Mouse (Mus musculus): ENCODE measurements around the gene Gigyf1. TPM values are rescaled to one million over a fixed set of nuclear protein-coding genes. Genes with fewer than 3 reads are reported as not detected.

The Gigyf1 gene
- 6.7 and 12.5 TPM in 2 replicates for total RNA-seq (2017)

DNA sequence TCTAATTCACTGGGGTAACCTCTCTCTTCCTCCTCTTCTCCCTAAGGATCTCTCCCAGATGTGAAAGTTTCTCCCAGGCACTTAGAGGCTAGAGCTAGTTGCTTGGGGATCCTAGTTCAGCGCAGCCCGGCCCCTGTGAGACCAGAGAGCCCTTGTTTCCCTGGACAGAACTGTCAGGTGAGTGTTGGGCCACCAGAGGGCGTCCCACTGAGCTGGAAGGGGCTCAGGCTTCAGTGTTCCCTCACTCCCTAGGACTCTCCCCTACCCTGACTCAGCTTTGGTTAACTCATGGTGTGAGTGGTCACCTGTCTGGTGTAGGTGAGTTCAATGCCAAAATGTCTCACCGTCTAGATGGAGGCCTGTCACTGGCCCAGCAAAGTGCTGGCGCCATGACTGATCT is at the start of gene Gigyf1:
Gene Gigyf1 (plus strand): TSS at position 113 of the 400 bp plus-strand sequence.
- ATAC-seq (replicated peaks; ENCODE audit: low read depth, poor library complexity, severe bottlenecking) = peak; percentile 63

DNA sequence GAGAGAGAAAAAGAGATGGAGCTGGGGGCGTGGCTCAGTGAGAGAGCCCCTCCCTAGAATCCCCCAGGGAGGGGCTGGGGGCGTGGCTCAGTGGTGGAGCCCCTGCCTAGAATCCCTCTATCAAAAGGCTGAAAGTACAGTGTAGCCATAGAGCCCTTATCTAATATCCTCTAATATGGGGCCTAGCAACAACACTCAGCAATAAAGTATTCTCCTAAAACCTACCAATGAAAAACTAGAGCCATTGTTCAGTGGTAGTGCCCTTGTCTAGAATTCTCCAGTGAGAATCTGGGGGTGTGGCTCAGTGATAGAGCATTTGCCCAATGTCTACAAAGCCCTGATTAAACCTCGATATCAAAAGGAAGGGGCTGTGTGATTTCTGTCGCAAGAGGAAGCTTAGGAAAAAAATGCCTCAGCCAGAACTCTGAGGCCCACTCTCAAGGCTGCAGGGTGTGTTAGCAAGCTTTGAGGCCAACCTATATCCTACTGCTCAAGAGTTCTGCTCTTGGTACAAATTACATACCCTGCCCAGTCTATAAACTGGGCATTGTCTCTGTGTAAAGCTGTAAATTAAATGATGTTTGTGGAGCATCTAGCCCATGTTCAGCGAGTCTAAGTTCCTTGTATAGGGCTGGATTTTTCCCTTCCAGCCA is 46.0 kb upstream of the Gigyf1 start:
- peak; percentile 73 for ATAC-seq (replicated peaks; ENCODE audit: low read depth, poor library complexity, severe bottlenecking)

DNA sequence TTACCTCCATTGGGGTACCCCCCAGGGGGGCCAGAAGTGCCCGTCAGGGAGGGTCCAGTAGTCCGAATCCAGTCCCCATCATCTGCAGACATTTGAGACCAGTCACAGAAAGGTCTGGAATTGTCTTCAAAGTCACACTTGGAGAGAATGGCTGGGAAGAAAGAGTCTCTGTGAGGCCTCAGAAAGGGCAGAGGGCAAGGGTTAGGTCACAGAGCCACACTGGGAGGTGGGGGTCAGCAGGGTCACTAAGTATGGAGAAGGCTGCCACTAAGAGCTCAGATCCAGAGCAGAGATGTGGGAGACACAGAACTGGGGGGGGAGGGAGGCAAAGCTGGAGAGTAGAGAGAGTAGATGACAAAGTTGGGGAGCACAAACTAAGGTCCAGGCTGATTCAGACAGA is 44.0 kb upstream of the Gigyf1 start:
- no peak for ATAC-seq (replicated peaks; ENCODE audit: low read depth, poor library complexity, severe bottlenecking)

DNA sequence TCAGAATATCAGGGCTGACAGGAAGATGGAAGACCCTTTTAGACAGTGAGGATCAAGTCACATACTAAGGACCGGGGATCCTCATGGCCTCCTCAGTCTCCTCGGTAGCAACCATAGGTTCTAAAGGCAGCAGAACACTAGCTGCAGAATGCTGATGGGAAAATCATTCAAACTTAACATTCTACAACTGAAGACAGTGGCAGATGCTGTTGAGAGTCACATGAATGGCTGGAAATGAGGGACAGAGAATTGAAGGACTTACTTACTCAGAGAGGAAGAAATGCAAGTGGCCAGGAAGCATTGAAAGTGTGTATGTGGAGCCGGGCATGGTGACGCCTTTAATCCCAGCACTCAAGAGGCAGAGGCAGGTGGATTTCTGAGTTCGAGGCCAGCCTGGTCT is 41.4 kb upstream of the Gigyf1 start, which contains the start of gene Zan:
Gene Zan (minus strand): TSS at position 101 of the 400 bp plus-strand sequence.
- no peak for ATAC-seq (replicated peaks; ENCODE audit: low read depth, poor library complexity, severe bottlenecking)

DNA sequence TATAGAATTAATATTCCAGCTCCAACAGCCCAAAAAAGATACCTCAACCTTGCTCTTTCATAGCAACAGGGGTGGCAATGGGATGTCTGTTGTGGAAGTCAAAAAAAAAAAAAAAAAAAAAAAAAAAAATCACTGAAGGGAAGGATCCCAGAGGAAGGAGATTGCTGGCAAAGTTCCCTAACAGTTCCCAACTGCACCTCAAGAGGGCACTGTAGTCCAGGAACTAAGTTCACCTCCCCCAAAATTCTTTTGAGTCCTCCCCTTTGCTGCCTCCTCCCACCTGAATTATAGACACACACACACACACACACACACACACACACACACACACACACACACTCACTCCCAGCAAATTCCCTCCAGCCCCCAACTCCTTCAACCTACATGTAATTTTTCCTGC is 37.2 kb upstream of the Gigyf1 start:
- peak; percentile 72 for ATAC-seq (replicated peaks; ENCODE audit: low read depth, poor library complexity, severe bottlenecking)

DNA sequence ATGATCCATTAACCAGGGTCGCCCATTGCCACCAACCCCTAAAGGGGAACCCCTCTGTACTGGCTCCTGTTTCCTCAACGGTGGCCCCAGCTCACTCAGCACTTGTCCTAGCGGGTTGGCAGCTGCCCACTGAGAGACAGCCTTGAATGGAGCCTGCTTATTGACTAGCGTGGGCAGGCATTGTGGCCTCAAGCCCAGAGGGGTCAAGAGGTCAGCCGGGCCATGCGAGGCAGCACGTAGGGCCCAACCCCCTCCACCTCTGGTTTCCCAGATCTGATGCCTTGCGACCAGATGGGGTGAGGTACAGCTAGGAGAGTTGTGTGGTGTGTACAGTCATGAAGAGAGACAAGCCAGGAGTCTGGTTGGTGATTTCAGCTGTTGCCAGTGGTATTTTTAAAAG is 36.5 kb upstream of the Gigyf1 start:
- no peak for ATAC-seq (replicated peaks; ENCODE audit: low read depth, poor library complexity, severe bottlenecking)

DNA sequence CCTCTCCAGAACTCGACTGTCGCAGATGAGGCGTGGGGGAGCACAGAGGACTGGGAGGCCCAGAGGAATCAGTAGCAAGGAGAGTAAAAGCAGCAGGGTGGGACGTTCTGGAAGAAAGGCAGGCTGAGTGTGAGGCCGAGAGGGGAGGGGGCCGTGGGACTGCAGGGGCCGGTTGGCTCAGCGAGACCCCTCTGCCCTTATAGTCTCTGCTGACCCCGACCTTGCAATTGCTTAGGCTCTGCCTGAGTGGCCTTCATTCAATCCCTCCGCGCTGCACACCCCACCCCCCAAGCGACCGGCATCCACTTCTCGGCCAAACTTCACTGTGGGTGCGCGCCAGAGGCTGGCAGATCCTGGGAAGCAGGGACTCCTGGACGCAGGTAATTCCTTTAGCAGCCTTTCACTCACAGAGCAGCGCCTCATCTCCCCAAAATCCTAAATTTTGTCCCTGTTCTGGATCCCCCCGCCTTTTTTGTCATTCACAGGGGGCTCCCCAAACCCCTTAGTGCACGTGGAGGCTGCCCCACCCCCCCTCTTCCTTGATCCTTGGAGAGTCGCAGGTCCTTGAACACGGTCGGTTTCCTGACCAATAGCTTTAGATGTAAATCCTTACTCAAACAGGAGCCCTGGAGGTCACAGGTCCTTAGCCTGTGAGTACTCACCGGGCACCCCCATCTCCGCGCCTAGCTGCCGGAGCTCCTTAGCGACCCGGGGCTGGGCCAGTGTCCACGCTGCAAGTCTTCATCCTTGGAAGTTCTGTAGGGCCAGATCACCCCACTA is 33.1 kb upstream of the Gigyf1 start:
- no peak for ATAC-seq (replicated peaks; ENCODE audit: low read depth, poor library complexity, severe bottlenecking)

DNA sequence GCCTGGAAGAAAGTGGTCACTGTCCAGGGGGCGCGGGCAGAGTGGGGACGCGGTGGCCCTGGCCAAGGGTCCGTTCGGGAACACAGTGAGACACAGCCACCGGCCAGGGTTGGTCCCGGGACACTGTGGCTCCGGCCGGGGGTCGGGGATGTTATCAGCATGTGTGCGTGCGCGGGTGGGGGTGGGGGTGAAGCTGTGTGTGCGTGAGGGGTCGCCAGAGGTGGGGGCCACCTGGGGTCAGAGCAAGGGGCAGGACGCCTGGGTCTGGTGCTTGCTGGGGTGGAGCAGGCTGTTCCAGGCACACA is 32.5 kb upstream of the Gigyf1 start:
- no peak for ATAC-seq (replicated peaks; ENCODE audit: low read depth, poor library complexity, severe bottlenecking)

DNA sequence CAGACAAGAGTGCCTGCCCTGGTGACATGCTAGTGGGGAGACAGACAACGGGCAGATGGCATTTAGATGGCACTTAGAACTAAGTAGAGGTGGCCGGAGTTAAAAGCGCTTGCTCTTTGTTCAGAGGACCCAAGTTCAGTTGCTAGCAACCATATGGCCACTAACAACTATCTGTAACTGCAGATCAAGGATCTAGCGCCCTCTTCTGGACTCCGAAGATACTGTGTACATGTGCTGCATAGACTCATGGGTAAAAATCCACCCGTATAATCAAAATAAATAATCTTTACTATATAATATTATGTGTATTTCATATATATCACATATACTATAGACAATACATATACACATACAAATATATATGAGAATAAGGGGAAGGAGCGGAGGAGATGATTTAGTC is 30.7 kb upstream of the Gigyf1 start:
- no peak for ATAC-seq (replicated peaks; ENCODE audit: low read depth, poor library complexity, severe bottlenecking)

DNA sequence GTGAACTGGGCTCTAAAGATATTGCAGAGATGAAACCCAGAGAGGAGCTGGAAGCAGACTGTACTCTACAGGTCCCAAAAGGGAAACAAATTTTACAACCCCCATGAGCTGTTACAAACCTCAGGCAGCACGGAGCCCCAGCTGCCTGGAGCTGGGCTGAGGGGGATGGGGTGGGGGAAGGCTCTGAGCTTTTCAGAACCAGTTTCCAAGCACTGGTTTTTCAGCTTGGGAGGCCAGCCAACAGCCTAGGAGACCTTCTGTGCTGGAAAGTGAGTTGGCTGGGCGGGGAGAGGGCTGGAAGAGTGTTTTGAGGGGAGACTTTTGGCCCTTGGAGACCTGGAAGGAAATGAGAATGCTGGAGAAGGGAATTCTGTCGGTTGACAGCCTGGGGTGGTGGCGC is 26.8 kb upstream of the Gigyf1 start:
- no peak for ATAC-seq (replicated peaks; ENCODE audit: low read depth, poor library complexity, severe bottlenecking)

DNA sequence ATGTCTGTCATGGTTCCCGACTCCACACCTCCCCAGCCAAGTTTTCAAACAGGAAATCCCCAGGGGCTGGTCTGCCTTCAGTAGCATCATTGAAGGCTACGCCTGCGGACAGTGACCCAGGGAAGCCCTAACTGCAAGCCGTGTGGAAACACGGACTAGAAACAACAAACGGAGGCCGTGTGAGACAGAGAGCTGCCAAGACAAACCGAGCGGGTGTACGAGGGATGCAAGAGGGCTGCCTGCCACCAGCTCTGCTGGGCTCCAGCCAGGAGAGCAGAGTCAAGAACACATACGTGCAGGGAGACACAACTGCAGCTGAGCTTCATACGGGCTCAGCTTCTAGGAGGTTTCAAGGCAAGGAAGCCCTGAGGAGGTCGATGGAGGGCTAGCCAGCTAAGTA is 24.5 kb upstream of the Gigyf1 start:
- no peak for ATAC-seq (replicated peaks; ENCODE audit: low read depth, poor library complexity, severe bottlenecking)

DNA sequence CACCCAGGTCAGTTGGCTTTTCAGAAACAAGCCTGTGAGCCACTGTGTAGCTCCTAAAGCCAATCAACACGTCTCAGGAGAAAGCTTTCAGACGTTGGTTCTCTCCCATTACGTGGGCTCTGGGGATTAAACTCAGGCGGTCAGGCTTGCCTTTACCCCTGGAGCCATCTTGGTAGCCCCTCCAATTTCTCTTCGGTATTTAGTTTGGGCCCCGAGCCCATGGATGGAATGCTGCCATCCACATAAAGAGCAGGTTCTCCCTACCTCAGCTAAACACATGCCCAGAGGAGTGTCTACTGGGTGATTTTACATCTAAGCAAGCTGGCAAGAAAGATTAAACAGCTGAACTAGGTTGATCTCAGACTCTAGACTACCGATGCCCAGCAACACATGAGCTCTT is 18.2 kb upstream of the Gigyf1 start:
- ATAC-seq (replicated peaks; ENCODE audit: low read depth, poor library complexity, severe bottlenecking) = no peak

DNA sequence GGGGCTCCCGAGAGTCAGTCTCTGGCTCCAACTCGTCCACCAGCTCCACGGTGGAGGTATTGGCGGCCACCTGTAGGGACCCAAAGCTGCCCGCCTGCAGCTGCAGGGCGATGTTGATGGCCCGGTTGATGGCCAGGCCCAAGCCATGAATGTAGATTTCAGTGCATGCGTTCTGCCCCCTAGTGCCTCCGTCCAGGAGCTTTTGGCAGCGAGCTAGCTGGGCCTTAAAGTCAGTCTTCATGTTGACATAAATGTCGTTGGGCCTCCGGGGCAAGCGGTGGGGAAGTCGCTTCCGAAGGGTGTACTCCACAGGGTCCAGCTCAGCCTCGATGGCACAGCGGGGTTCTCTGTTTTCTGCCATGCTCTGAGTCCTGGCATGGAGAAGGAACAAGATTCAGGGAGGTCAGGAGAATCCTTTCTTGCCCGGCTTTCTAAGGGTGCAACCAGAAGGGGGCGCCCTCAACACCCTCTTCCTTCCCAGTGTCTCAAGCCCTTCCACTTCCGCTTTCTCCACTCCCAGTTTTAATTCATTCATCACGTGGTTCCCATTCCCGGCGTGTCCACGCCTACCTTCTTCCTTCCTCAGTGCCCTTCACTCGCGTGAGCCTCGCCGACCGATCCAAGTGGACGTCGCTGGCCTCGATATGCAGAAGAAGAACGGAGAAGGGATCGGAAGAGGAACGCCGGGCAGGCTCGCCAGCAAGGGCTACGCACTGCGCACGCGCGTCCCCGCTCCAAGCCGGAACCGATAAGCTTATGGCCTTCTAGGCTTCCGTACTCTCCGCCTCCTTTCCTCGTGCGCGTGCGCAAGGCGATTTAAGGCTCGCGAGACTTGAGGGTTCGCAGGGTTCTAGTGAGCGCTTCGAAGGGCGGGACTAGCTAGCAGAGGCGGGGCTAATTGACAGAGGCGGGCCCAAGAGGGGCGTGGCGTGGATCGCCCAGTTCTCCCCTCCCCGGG is 16.4 kb upstream of the Gigyf1 start, which contains the start of gene Pop7:
Gene Pop7 (minus strand): TSS at position 810 of the 958 bp plus-strand sequence.
- ATAC-seq (replicated peaks; ENCODE audit: low read depth, poor library complexity, severe bottlenecking) = peak; percentile 78

DNA sequence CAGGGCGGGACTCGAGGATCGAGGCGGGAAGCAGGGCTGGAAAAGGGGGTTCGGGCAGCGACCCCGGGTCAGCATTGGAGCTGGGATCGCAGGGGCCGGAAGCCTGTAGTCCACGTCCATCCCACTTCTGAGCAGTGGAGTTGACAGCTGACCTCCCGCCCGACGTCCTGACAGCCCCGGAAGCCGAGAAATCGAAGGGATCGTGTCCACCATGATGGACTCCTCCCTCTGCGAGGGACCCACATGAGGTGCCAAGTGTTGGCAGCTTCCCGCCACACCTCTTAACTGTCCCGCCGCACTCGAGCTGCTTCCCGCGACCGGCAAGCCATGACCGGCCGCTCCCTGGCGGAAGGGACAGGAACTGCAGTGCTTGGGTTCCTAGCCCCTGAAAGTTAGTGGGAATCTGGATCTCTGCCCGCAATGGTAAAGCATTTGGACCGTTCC is 15.7 kb upstream of the Gigyf1 start:
- peak; percentile 81 for ATAC-seq (replicated peaks; ENCODE audit: low read depth, poor library complexity, severe bottlenecking)

DNA sequence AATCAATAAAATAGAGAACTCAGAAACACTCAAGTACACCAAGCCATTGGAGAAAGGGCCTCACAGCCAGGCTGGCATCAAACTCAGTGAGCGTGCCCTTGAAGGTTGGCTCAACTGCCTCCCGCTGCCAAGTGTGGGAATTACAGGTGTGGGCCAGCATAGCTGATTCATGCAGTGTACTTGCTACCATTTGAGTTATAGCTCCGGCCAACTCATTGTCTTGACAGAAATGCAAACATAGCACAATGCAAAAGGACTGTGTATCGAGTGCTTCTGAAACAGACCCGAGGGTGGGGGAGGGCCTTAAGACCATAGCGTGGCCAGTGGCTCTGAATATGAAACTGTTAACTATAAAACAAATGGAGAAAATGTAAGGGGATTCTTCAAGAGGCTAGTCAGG is 14.3 kb upstream of the Gigyf1 start:
- ATAC-seq (replicated peaks; ENCODE audit: low read depth, poor library complexity, severe bottlenecking) = no peak

DNA sequence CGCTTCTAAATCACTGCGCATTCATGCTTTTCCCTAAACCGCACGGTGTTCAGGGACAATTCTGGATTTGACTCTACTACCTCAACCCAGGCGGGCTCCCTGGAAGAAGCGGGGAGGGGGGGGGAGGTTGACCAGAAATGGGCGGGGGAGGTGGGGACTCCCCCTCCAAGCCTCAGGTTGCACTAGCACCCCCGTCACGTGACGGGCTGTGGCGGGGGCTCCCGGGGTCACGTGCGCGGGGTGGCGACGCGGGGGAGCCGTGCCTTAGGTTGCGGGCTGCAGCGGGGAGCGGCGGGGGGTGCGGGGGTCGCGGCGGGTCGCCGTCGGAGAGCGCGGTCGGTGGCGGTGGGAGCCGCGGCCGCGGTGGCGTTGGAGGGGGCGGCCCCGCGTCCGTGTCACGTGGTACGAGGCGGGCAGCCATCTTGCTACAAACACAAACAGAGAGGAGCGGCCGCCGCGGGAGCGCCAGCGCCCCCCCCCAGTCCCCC is 8.3 kb upstream of the Gigyf1 start:
- peak; percentile 63; the same call in 1 of the 2 replicates for ATAC-seq (replicated peaks; ENCODE audit: low read depth, poor library complexity, severe bottlenecking)

DNA sequence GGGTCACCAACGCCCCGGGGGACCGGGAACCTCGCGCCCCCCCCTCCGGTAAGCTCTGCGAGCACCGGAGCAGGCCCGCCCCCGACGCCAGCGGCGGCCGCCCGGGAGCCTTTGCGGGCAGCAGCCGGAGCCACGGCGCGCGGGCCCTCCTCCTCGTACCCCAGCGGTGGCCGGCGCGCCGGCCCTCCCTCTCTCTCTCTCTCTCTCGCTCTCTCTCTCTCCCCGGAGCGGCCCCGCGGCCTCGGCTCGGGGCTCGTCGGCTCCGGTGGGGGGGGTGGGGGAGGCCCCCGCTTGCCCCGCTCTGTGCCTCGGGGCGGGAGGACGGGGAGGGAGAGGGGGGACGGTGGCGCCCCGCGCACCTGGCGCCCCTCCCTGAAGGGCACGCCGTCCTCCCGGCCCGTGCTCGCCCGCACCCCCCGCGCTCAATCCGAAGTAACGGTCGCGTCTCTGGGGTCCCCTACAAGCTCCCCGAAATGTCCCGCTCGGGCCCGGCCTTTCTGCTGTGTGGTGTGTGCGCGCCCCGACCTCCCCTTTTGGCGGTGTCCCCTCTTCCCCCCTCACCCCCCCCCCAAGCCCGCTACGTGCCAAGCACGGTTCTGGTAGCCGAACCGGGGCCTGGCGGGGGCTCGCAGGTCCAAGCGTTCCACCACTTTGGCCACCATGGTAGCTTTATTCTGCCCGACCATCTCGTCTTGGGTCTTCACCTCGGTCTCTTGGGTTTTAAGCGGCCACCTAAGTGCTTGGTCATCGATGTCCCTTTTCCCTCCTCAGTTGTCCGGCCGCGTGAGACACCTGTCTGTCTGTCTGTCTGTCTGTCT is 7.6 kb upstream of the Gigyf1 start:
- ATAC-seq (replicated peaks; ENCODE audit: low read depth, poor library complexity, severe bottlenecking) = no peak

DNA sequence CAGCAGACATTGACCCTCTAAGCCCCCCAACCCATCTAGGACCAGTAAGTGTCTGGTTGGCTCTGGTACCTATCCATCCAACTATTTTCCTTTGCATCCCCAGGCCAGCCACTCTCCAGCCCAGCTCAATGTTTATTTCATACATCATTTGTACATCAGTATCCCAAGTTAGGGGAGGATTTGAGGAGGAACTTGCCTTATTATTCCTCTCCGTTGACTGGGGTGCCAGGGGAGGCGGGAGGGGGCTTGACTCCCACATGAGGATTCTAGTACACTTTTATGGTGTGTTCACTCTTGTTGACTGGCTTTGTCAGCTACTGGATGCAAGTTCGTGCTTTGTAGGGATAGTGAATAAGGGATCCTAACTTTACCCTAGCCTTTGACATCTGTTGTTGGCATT is 6.6 kb upstream of the Gigyf1 start:
- no peak for ATAC-seq (replicated peaks; ENCODE audit: low read depth, poor library complexity, severe bottlenecking)

Measured in common myeloid progenitor, adult 5-6 weeks (primary cell).